9 mouse cellular contexts compared by ENCODE assay signal in the genomic region with DNA sequence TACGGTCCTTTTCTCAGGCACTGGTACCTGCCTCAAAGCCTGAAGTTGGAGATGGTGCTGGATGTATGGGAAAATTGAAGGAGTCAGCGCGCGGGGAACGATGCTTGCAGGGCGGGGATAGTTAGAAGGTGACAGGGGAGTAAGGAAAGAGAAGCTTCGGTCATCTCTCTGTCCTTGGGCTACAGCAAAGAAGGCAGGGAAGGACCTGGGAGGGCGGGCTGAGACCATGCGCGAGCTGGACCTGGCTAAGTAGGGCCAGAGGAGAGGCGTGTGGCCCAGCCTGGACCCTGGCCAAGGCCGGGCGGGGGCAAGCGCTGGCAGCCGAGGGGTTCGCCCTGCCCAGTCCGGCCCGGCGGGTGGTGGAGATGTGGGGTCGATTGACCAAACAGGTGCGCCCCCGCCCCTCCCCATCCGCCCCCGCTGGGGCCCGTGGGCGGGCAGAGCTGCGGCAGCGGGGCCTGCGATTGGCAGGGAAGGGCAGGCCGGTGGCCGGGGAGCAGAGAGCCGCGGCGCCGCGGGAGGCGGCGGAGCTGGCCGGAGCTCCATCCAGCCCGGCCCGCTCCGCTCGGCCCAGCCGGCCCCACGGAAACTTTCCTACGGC. TPM values are rescaled to one million over a fixed set of nuclear protein-coding genes. Genes with fewer than 3 reads are reported as not detected.
DNase-seq lines count a peak whose midpoint lies in the region; ATAC-seq and TF ChIP-seq lines count a peak whose summit lies in the region.
"Had no signal": no experiment of that assay in that cellular context is flagged by ENCODE, and none has a peak within 500 bp of the region (broad histone marks: within the 10 kb centered on the region; RNA-seq: fewer than 3 reads in every experiment).

No protein-coding gene starts in this region.

- H3K27ac ChIP-seq in forebrain, postnatal 0 days (ENCODE audit: low read depth, low read length) = no peak overlapping the region
- peak overlapping the region; percentile 94 for H3K27ac ChIP-seq in lung, postnatal 0 days (ENCODE audit: low read length)
- H3K27ac ChIP-seq: macrophage had no signal

- peaks cover 3% of the 10 kb centered on the region; the same call in 1 of the 2 replicates for H3K4me1 ChIP-seq in forebrain, postnatal 0 days (ENCODE audit: insufficient read depth)
- H3K4me1 ChIP-seq in lung, postnatal 0 days (ENCODE audit: insufficient read depth, low read depth, low read length) = peaks cover 4% of the 10 kb centered on the region; the same call in 1 of the 2 replicates

- TF ChIP-seq EP300 in lung, postnatal 0 days (IDR thresholded peaks at IDR 0.05) = no peak

- no peaks in the 10 kb centered on the region for H3K36me3 ChIP-seq in forebrain, postnatal 0 days (ENCODE audit: insufficient read depth)
- H3K36me3 ChIP-seq in lung, postnatal 0 days (ENCODE audit: insufficient read depth, low read length) = no peaks in the 10 kb centered on the region

- DNase-seq in MN1 (ENCODE audit: low spot score) = peak; percentile 82
- peak; percentile 86 for DNase-seq in cerebellum, adult 11-12 months
- DNase-seq in forebrain, postnatal 0 days = no peak
- peak; percentile 78 for DNase-seq in heart, postnatal 4 days
- DNase-seq in layer of hippocampus, adult 9-11 months = peak; percentile 33
- DNase-seq in lung, postnatal 0 days (ENCODE audit: low spot score) = peak; percentile 70
- DNase-seq in right cerebral cortex, postnatal 14 days = peak; percentile 43
- DNase-seq in spleen, postnatal 36 days (ENCODE audit: low spot score in 2 of 2) = no peak

- peak overlapping the region; percentile 46 for H3K4me3 ChIP-seq in forebrain, postnatal 0 days (ENCODE audit: low read depth, low read length)
- peak overlapping the region; percentile 50 for H3K4me3 ChIP-seq in lung, postnatal 0 days (ENCODE audit: low read depth, low read length)

- peaks cover 10% of the 10 kb centered on the region; the same call in 1 of the 2 replicates for H3K27me3 ChIP-seq in forebrain, postnatal 0 days (ENCODE audit: insufficient read depth, low read length)
- H3K27me3 ChIP-seq in lung, postnatal 0 days (replicated peaks; ENCODE audit: insufficient read depth, low read length) = no peaks in the 10 kb centered on the region; the same call in 1 of the 2 replicates

- 0% methylated on average over 36 of the region's 46 CpGs for WGBS in forebrain, postnatal 0 days
- WGBS in lung, postnatal 0 days = under 1% methylated on average over 31 of the region's 46 CpGs

- peak overlapping the region; percentile 58; the same call in 1 of the 2 replicates for H3K9ac ChIP-seq in forebrain, postnatal 0 days
- peak overlapping the region; percentile 73 for H3K9ac ChIP-seq in lung, postnatal 0 days (replicated peaks; ENCODE audit: low read depth)

- TF ChIP-seq CTCF in forebrain, postnatal 0 days (IDR thresholded peaks at IDR 0.05; ENCODE audit: low read depth) = no peak
- TF ChIP-seq CTCF in lung, postnatal 0 days (IDR thresholded peaks at IDR 0.05) = no peak

- H3K4me2 ChIP-seq in forebrain, postnatal 0 days (ENCODE audit: low read depth) = peak overlapping the region; percentile 91
- peak overlapping the region; percentile 84 for H3K4me2 ChIP-seq in lung, postnatal 0 days (replicated peaks; ENCODE audit: low read depth, low read length)

- H3K9me3 ChIP-seq in forebrain, postnatal 0 days (ENCODE audit: low read length) = no peaks in the 10 kb centered on the region
- no peaks in the 10 kb centered on the region for H3K9me3 ChIP-seq in lung, postnatal 0 days (ENCODE audit: low read length)

- ATAC-seq in forebrain, postnatal 0 days = no peak; the same call in 1 of the 2 replicates
- ATAC-seq in lung, postnatal 0 days = peak; percentile 83

RNA-seq across cellular contexts. Expression of gene Dab2ip, which starts 24.4 kb away (rescaled TPM):
- total RNA-seq in forebrain, postnatal 0 days (2014; rRNA removed) = 112 and 119 TPM in 2 replicates
- polyA plus RNA-seq in forebrain, postnatal 0 days (2015; fragmentation: Nextera tagmentation; extraction: Ambion mirVana) = 54.9 and 65.4 TPM in 2 replicates
- total RNA-seq in heart, postnatal 4 days (2021) = 10 to 100 TPM; 54.6 to 55.2 TPM
- 75.8 and 83.4 TPM in 2 replicates for polyA plus RNA-seq in lung, postnatal 0 days (2015; fragmentation: Nextera tagmentation; extraction: Ambion mirVana)

Comparison
In these comparisons a context has a peak if more than half of its experiments do, and no peak if none do; other contexts are left out.
1. DNase-seq: peak in MN1 (single experiment), cerebellum, adult 11-12 months (single experiment), heart, postnatal 4 days (single experiment), layer of hippocampus, adult 9-11 months (single experiment), lung, postnatal 0 days (single experiment) and right cerebral cortex, postnatal 14 days (single experiment); none in forebrain, postnatal 0 days (single experiment) and spleen, postnatal 36 days (0 of 2).